9 mouse cellular contexts compared by ENCODE assay signal in genomic region chr12:83972117-83972516, GRCm38 (mm10). TPM values are rescaled to one million over a fixed set of nuclear protein-coding genes. Genes with fewer than 3 reads are reported as not detected.
DNase-seq lines count a peak whose midpoint lies in the region; ATAC-seq and TF ChIP-seq lines count a peak whose summit lies in the region.
"Had no signal": no experiment of that assay in that cellular context is flagged by ENCODE, and none has a peak within 500 bp of the region (broad histone marks: within the 10 kb centered on the region; RNA-seq: fewer than 3 reads in every experiment).

No protein-coding gene starts in this region.

- no peaks in the 10 kb centered on the region for H3K9me3 ChIP-seq in heart, postnatal 0 days (replicated peaks; ENCODE audit: control insufficient read depth, low read length)
- H3K9me3 ChIP-seq in heart, embryonic 10.5 days, result no peaks in the 10 kb centered on the region
- H3K9me3 ChIP-seq in intestine, embryonic 14.5 days (ENCODE audit: control insufficient read depth, low read length), result no peaks in the 10 kb centered on the region
- H3K9me3 ChIP-seq in limb, embryonic 11.5 days (ENCODE audit: control insufficient read depth, low read length), result no peaks in the 10 kb centered on the region

- H3K9ac ChIP-seq in heart, postnatal 0 days (replicated peaks; ENCODE audit: low read depth, low read length), result no peak overlapping the region
- no peak overlapping the region for H3K9ac ChIP-seq in intestine, embryonic 14.5 days (ENCODE audit: low read length)
- no peak overlapping the region for H3K9ac ChIP-seq in limb, embryonic 11.5 days (ENCODE audit: low read length)

- TF ChIP-seq CTCF in heart, postnatal 0 days (IDR thresholded peaks at IDR 0.05; ENCODE audit: low read depth), result peak; percentile 78
- peak; percentile 83 for TF ChIP-seq CTCF in bone marrow macrophage, adult 2 months (IDR thresholded peaks at IDR 0.05; ENCODE audit: low read depth, low read length)

- TF ChIP-seq EP300 in heart, postnatal 0 days (IDR thresholded peaks at IDR 0.05; ENCODE audit: low read depth), result no peak

- H3K4me1 ChIP-seq in heart, postnatal 0 days (ENCODE audit: control insufficient read depth, insufficient read depth), result no peaks in the 10 kb centered on the region
- no peaks in the 10 kb centered on the region for H3K4me1 ChIP-seq in heart, embryonic 10.5 days
- no peaks in the 10 kb centered on the region for H3K4me1 ChIP-seq in bone marrow macrophage, adult 2 months (ENCODE audit: control insufficient read depth, insufficient read depth, low read length)
- no peaks in the 10 kb centered on the region for H3K4me1 ChIP-seq in intestine, embryonic 14.5 days (replicated peaks; ENCODE audit: control insufficient read depth, insufficient read depth, low read length)
- H3K4me1 ChIP-seq in limb, embryonic 11.5 days (ENCODE audit: control insufficient read depth, insufficient read depth, low read length), result no peaks in the 10 kb centered on the region

- peak; percentile 61 for DNase-seq in heart, postnatal 0 days (ENCODE audit: low spot score)
- DNase-seq in heart, embryonic 10.5 days (ENCODE audit: low spot score), result no peak
- peak; percentile 77 for DNase-seq in CD4-positive, CD25-positive, alpha-beta regulatory T cell, adult 2 months (ENCODE audit: low read depth, low spot score)
- peak; percentile 58 for DNase-seq in intestine, embryonic 14.5 days (ENCODE audit: low spot score)
- peak; percentile 58 for DNase-seq in limb, embryonic 11.5 days (ENCODE audit: low spot score)
- DNase-seq in splenic B cell, adult 2 months (ENCODE audit: low read depth, low spot score), result peak; percentile 79
- no peak for DNase-seq in right cerebral cortex, postnatal 14 days

- 61% methylated on average over 2 of the region's 2 CpGs for WGBS in heart, postnatal 0 days
- WGBS in heart, embryonic 10.5 days, result 55% methylated on average over 2 of the region's 2 CpGs
- WGBS in intestine, embryonic 14.5 days, result 54% methylated on average over 2 of the region's 2 CpGs
- WGBS in limb, embryonic 11.5 days, result 73% methylated on average over 2 of the region's 2 CpGs

- no peak overlapping the region for H3K27ac ChIP-seq in heart, postnatal 0 days (ENCODE audit: low read depth)
- H3K27ac ChIP-seq in heart, embryonic 10.5 days, result no peak overlapping the region
- no peak overlapping the region for H3K27ac ChIP-seq in bone marrow macrophage, adult 2 months (ENCODE audit: insufficient read depth, low read depth, low read length)
- no peak overlapping the region for H3K27ac ChIP-seq in intestine, embryonic 14.5 days (ENCODE audit: low read depth)
- H3K27ac ChIP-seq in limb, embryonic 11.5 days (replicated peaks; ENCODE audit: low read depth, low read length), result no peak overlapping the region

- no peaks in the 10 kb centered on the region for H3K27me3 ChIP-seq in heart, postnatal 0 days (ENCODE audit: control insufficient read depth, insufficient read depth, low read length)
- H3K27me3 ChIP-seq in heart, embryonic 10.5 days (ENCODE audit: insufficient read depth, poor library complexity, severe bottlenecking), result no peaks in the 10 kb centered on the region
- no peaks in the 10 kb centered on the region for H3K27me3 ChIP-seq in intestine, embryonic 14.5 days (replicated peaks; ENCODE audit: control insufficient read depth, insufficient read depth, low read length)
- no peaks in the 10 kb centered on the region for H3K27me3 ChIP-seq in limb, embryonic 11.5 days (ENCODE audit: control insufficient read depth, insufficient read depth, low read length)
- no peaks in the 10 kb centered on the region for H3K27me3 ChIP-seq in splenic B cell, adult 2 months (ENCODE audit: control insufficient read depth, insufficient read depth, low read length, poor library complexity, severe bottlenecking)

- no peak for TF ChIP-seq POLR2A in bone marrow macrophage, adult 2 months (IDR thresholded peaks at IDR 0.05; ENCODE audit: borderline replicate concordance, low read depth, low read length)

- no peak overlapping the region for H3K4me3 ChIP-seq in heart, postnatal 0 days (ENCODE audit: low read depth, low read length)
- no peak overlapping the region for H3K4me3 ChIP-seq in heart, embryonic 10.5 days
- no peak overlapping the region for H3K4me3 ChIP-seq in bone marrow macrophage, adult 2 months (ENCODE audit: insufficient read depth, low read length)
- no peak overlapping the region for H3K4me3 ChIP-seq in intestine, embryonic 14.5 days (ENCODE audit: low read depth, low read length)
- H3K4me3 ChIP-seq in limb, embryonic 11.5 days (ENCODE audit: low read depth, low read length), result no peak overlapping the region

- H3K36me3 ChIP-seq in heart, postnatal 0 days (replicated peaks; ENCODE audit: control insufficient read depth, insufficient read depth, low read length), result no peaks in the 10 kb centered on the region
- H3K36me3 ChIP-seq in heart, embryonic 10.5 days, result no peaks in the 10 kb centered on the region
- H3K36me3 ChIP-seq in intestine, embryonic 14.5 days (ENCODE audit: control insufficient read depth, insufficient read depth, low read length), result no peaks in the 10 kb centered on the region
- no peaks in the 10 kb centered on the region for H3K36me3 ChIP-seq in limb, embryonic 11.5 days (ENCODE audit: control insufficient read depth, insufficient read depth, low read length)
- no peaks in the 10 kb centered on the region for H3K36me3 ChIP-seq in splenic B cell, adult 2 months (ENCODE audit: control insufficient read depth, insufficient read depth, low read length, poor library complexity, severe bottlenecking)

- ATAC-seq in heart, postnatal 0 days (ENCODE audit: insufficient read depth, low read depth), result peak; percentile 49; the same call in 1 of the 2 replicates
- no peak for ATAC-seq in intestine, embryonic 14.5 days (replicated peaks; ENCODE audit: low FRiP score, low TSS enrichment, low read depth)
- ATAC-seq in limb, embryonic 11.5 days (ENCODE audit: insufficient number of reproducible peaks, low FRiP score, low TSS enrichment, low read depth), result no peak

- no peak overlapping the region for H3K4me2 ChIP-seq in heart, postnatal 0 days (ENCODE audit: low read depth, low read length)
- H3K4me2 ChIP-seq in intestine, embryonic 14.5 days (ENCODE audit: low read length), result no peak overlapping the region
- H3K4me2 ChIP-seq in limb, embryonic 11.5 days (ENCODE audit: low read depth, severe bottlenecking), result no peak overlapping the region

RNA-seq across cellular contexts. Expression of gene Heatr4, which starts 12.5 kb away (rescaled TPM):
- total RNA-seq in heart, postnatal 0 days (2014; rRNA removed; ENCODE audit: low replicate concordance), result not detected in 2 replicates
- 0.04 TPM in 1 of 2 replicates, not detected in the other for polyA plus RNA-seq in heart, postnatal 0 days (2015; fragmentation: Nextera tagmentation; extraction: Ambion mirVana)
- not detected in 2 replicates for polyA plus RNA-seq in heart, embryonic 10.5 days (2016; fragmentation: Nextera tagmentation; extraction: Ambion mirVana)
- not detected in 2 replicates for polyA plus RNA-seq in bone marrow macrophage, adult 2 months (2012; ENCODE audit: insufficient read depth, insufficient read length, missing spikeins)
- not detected in 2 replicates for polyA plus RNA-seq in intestine, embryonic 14.5 days (2014; fragmentation: Nextera tagmentation; extraction: Ambion mirVana)
- polyA plus RNA-seq in limb, embryonic 11.5 days (2014; fragmentation: Nextera tagmentation; extraction: Ambion mirVana), result 0.06 TPM in 1 of 2 replicates, not detected in the other
- polyA plus RNA-seq: liver, embryonic 16.5 days had no signal

RNA-seq across cellular contexts. Expression of gene Acot2, which starts 15.5 kb away (rescaled TPM):
- 158 and 228 TPM in 2 replicates for total RNA-seq in heart, postnatal 0 days (2014; rRNA removed; ENCODE audit: low replicate concordance)
- 300 and 309 TPM in 2 replicates for polyA plus RNA-seq in heart, postnatal 0 days (2015; fragmentation: Nextera tagmentation; extraction: Ambion mirVana)
- polyA plus RNA-seq in heart, embryonic 10.5 days (2016; fragmentation: Nextera tagmentation; extraction: Ambion mirVana), result 23.1 and 35.2 TPM in 2 replicates
- 12.5 and 15.0 TPM in 2 replicates for polyA plus RNA-seq in bone marrow macrophage, adult 2 months (2012; ENCODE audit: insufficient read depth, insufficient read length, missing spikeins)
- polyA plus RNA-seq in intestine, embryonic 14.5 days (2014; fragmentation: Nextera tagmentation; extraction: Ambion mirVana), result 25.9 and 26.6 TPM in 2 replicates
- 15.0 and 15.2 TPM in 2 replicates for polyA plus RNA-seq in limb, embryonic 11.5 days (2014; fragmentation: Nextera tagmentation; extraction: Ambion mirVana)

RNA-seq across cellular contexts. Expression of gene Riox1, which starts 21.7 kb away (rescaled TPM):
- total RNA-seq in heart, postnatal 0 days (2014; rRNA removed; ENCODE audit: low replicate concordance), result 12.4 and 21.9 TPM in 2 replicates
- polyA plus RNA-seq in heart, postnatal 0 days (2015; fragmentation: Nextera tagmentation; extraction: Ambion mirVana), result 4.6 and 5.1 TPM in 2 replicates
- polyA plus RNA-seq in heart, embryonic 10.5 days (2016; fragmentation: Nextera tagmentation; extraction: Ambion mirVana), result 12.3 and 19.4 TPM in 2 replicates
- polyA plus RNA-seq in bone marrow macrophage, adult 2 months (2012; ENCODE audit: insufficient read depth, insufficient read length, missing spikeins), result 7.2 and 8.0 TPM in 2 replicates
- polyA plus RNA-seq in intestine, embryonic 14.5 days (2014; fragmentation: Nextera tagmentation; extraction: Ambion mirVana), result 13.0 and 17.2 TPM in 2 replicates
- 19.1 and 20.1 TPM in 2 replicates for polyA plus RNA-seq in limb, embryonic 11.5 days (2014; fragmentation: Nextera tagmentation; extraction: Ambion mirVana)

RNA-seq across cellular contexts. Expression of gene Acot1, which starts 37.2 kb away (rescaled TPM):
- total RNA-seq in heart, postnatal 0 days (2014; rRNA removed; ENCODE audit: low replicate concordance), result 71.5 and 122 TPM in 2 replicates
- 137 and 142 TPM in 2 replicates for polyA plus RNA-seq in heart, postnatal 0 days (2015; fragmentation: Nextera tagmentation; extraction: Ambion mirVana)
- 15.3 and 23.3 TPM in 2 replicates for polyA plus RNA-seq in heart, embryonic 10.5 days (2016; fragmentation: Nextera tagmentation; extraction: Ambion mirVana)
- polyA plus RNA-seq in bone marrow macrophage, adult 2 months (2012; ENCODE audit: insufficient read depth, insufficient read length, missing spikeins), result 13.0 and 14.5 TPM in 2 replicates
- polyA plus RNA-seq in intestine, embryonic 14.5 days (2014; fragmentation: Nextera tagmentation; extraction: Ambion mirVana), result 89.0 and 99.5 TPM in 2 replicates
- 31.2 and 38.6 TPM in 2 replicates for polyA plus RNA-seq in limb, embryonic 11.5 days (2014; fragmentation: Nextera tagmentation; extraction: Ambion mirVana)

RNA-seq across cellular contexts. Expression of gene Numb, which starts 50.4 kb away (rescaled TPM):
- total RNA-seq in heart, postnatal 0 days (2014; rRNA removed; ENCODE audit: low replicate concordance), result 22.8 and 42.1 TPM in 2 replicates
- polyA plus RNA-seq in heart, postnatal 0 days (2015; fragmentation: Nextera tagmentation; extraction: Ambion mirVana), result 19.0 and 19.1 TPM in 2 replicates
- 38.8 and 39.1 TPM in 2 replicates for polyA plus RNA-seq in heart, embryonic 10.5 days (2016; fragmentation: Nextera tagmentation; extraction: Ambion mirVana)
- polyA plus RNA-seq in bone marrow macrophage, adult 2 months (2012; ENCODE audit: insufficient read depth, insufficient read length, missing spikeins), result 33.0 and 42.4 TPM in 2 replicates
- 30.1 and 32.2 TPM in 2 replicates for polyA plus RNA-seq in intestine, embryonic 14.5 days (2014; fragmentation: Nextera tagmentation; extraction: Ambion mirVana)
- 37.6 and 38.0 TPM in 2 replicates for polyA plus RNA-seq in limb, embryonic 11.5 days (2014; fragmentation: Nextera tagmentation; extraction: Ambion mirVana)

Comparison
In these comparisons a context has a peak if more than half of its experiments do, and no peak if none do; other contexts are left out.
1. DNase-seq: peak in heart, postnatal 0 days (single experiment), CD4-positive, CD25-positive, alpha-beta regulatory T cell, adult 2 months (single experiment), intestine, embryonic 14.5 days (single experiment), limb, embryonic 11.5 days (single experiment) and splenic B cell, adult 2 months (single experiment); none in heart, embryonic 10.5 days (single experiment) and right cerebral cortex, postnatal 14 days (single experiment).